Mouse (Mus musculus) liver, embryonic 15.5 days (tissue): ENCODE measurements around the gene Tmbim4. TPM values are rescaled to one million over a fixed set of nuclear protein-coding genes. Genes with fewer than 3 reads are reported as not detected.
A peak's percentile ranks its signal among the peaks of the same experiment; 100 is the strongest.
"Not testable (repeated sequence)": the region's sequence is repeated elsewhere in the genome, so short reads cannot be mapped to it uniquely, and the experiment has no call there.

ENCODE experiments used
- ATAC-seq: fragments of 200-750 bp; cut with Nextera tagmentation; 2 replicates; pipeline ENCODE4 v1.8.0; 2017; ENCODE audit warnings: moderate number of reproducible peaks, mild to moderate bottlenecking, moderate library complexity; ENCODE audit not compliant: insufficient read depth
- H3K27ac ChIP-seq: fragments of 300-500 bp; sonication (generic); replicated peaks from 2 replicates; pipeline ENCODE4 v1.5.1; 2015; ENCODE audit warnings: mild to moderate bottlenecking, inconsistent platforms
- H3K27me3 ChIP-seq: fragments of 300-500 bp; sonication (generic); 2 replicates; pipeline ENCODE4 v1.6.1; 2015; ENCODE audit warnings: mild to moderate bottlenecking, inconsistent platforms
- H3K36me3 ChIP-seq: fragments of 300-500 bp; sonication (generic); replicated peaks from 2 replicates; pipeline ENCODE4 v1.6.1; 2015; ENCODE audit warnings: moderate library complexity, mild to moderate bottlenecking, inconsistent platforms
- H3K4me1 ChIP-seq: fragments of 300-500 bp; sonication (generic); replicated peaks from 2 replicates; pipeline ENCODE4 v1.6.1; 2015; ENCODE audit warnings: inconsistent platforms
- H3K4me2 ChIP-seq: fragments of 300-500 bp; sonication (generic); 2 replicates; pipeline ENCODE4 v1.6.1; 2015; ENCODE audit warnings: moderate library complexity, mild to moderate bottlenecking, inconsistent platforms
- H3K4me3 ChIP-seq: fragments of 300-500 bp; sonication (generic); replicated peaks from 2 replicates; pipeline ENCODE4 v1.5.1; 2015; ENCODE audit warnings: mild to moderate bottlenecking, inconsistent platforms
- H3K9ac ChIP-seq: fragments of 300-500 bp; sonication (generic); 2 replicates; pipeline ENCODE4 v1.6.1; 2015; ENCODE audit warnings: moderate library complexity, mild to moderate bottlenecking, inconsistent platforms
- H3K9me3 ChIP-seq: fragments of 300-500 bp; sonication (generic); replicated peaks from 2 replicates; pipeline ENCODE4 v1.6.1; 2016; ENCODE audit warnings: inconsistent platforms
- WGBS: fragments of 180-500 bp; shearing (Covaris S2); methylation state at CpG from one replicate; pipeline ENCODE4 v1.1.7; 2015; ENCODE audit warnings: mixed read lengths; ENCODE audit not compliant: insufficient replicate concordance; 5-methylcytosine and 5-hydroxymethylcytosine counted together
- polyA plus RNA-seq: library from polyadenylated mRNA; unstranded; fragments of >200 nt; fragmentation: Nextera tagmentation; extraction: Ambion mirVana; gene quantifications from 2 replicates; pipeline ENCODE4 v1.2.1, GENCODE M21; 2015

Gene Tmbim4
- polyA plus RNA-seq, 1 experiment from 2014 or later: 78.6 TPM

DNA sequence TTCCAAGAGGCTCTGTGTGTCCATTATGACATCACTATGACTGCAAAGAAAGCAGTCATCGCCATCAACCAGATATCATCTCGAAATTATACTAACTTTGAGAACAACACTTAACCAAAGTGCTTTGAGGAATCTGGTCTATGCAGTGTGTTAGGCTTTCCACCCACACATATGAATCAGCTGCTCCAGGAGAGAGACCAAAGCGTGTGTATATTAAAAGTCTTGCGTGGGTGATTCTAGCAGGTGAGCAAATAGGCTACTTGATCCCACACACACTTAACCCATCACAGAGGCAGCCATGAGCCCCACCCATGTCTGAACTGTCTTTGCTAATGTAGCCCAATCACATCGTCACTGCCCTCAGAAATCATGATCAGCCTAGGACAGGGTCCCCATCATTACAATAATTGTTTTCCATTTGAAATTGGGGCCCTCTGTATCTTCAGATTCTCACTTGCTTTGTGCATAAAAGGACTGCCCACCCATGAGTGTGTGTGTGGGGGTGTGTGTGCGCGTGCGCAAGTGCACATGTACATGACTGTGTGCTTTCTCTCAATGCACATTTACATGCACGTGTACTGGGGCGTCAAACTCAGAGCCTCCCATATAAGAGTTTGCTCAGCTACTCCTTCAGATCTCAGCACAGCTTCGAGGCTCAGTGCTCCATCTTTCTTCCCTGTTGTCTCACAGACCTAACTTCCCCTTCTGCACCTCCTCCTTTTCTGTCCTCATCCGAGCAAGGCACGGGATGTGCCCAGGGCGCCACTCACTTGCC lies 4.1 kb upstream of the Tmbim4 start:
- no peak overlapping the region for H3K4me3 ChIP-seq
- H3K27me3 ChIP-seq: peaks cover 17% of the 10 kb centered on the region
- H3K4me1 ChIP-seq: peaks cover 13% of the 10 kb centered on the region
- no peak for ATAC-seq
- H3K9me3 ChIP-seq: no peaks in the 10 kb centered on the region
- no peak overlapping the region for H3K9ac ChIP-seq
- 55% methylated on average over 14 of the region's 14 CpGs for WGBS
- H3K27ac ChIP-seq: no peak overlapping the region
- H3K36me3 ChIP-seq: no peaks in the 10 kb centered on the region
- no peak overlapping the region for H3K4me2 ChIP-seq

DNA sequence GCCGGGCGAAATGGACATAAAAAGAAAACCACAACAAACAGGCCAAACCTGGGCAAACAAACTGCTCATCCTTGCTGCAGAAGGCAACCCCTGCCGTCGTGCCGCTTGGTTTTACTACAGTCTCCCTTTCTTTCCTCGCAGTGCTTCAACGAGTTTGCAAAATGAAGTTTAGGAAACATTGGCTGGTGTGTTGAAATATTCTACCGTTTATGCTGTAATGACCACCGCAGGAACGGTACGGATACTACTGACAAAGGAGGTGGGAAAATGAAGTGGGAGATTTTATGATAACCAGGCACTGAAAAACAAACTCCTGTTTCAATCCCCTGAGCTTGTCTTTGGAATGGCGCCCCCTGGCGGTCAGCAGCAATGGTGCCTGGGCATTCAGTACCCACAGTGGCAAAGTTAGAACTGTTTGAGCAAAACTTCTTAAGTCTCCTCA lies 592 bp downstream of the Tmbim4 start, which contains the start of gene Irak3:
Gene Irak3 (minus strand): TSS at position 170 of the 442 bp plus-strand sequence.
- peaks cover 13% of the 10 kb centered on the region for H3K4me1 ChIP-seq
- H3K4me3 ChIP-seq: peak within 1 kb of the TSS; percentile 61
- under 1% methylated on average over 13 of the region's 13 CpGs for WGBS
- peak within 1 kb of the TSS; percentile 33 for H3K9ac ChIP-seq
- peak within 1 kb of the TSS; percentile 66 for H3K27ac ChIP-seq
- no peaks in the 10 kb centered on the region for H3K9me3 ChIP-seq
- 0 out of 2 replicates have a peak, but pooled peaks have one; percentile 45 for ATAC-seq
- H3K36me3 ChIP-seq: no peaks in the 10 kb centered on the region
- peak within 1 kb of the TSS; percentile 88 for H3K4me2 ChIP-seq
- H3K27me3 ChIP-seq: peaks cover 17% of the 10 kb centered on the region

DNA sequence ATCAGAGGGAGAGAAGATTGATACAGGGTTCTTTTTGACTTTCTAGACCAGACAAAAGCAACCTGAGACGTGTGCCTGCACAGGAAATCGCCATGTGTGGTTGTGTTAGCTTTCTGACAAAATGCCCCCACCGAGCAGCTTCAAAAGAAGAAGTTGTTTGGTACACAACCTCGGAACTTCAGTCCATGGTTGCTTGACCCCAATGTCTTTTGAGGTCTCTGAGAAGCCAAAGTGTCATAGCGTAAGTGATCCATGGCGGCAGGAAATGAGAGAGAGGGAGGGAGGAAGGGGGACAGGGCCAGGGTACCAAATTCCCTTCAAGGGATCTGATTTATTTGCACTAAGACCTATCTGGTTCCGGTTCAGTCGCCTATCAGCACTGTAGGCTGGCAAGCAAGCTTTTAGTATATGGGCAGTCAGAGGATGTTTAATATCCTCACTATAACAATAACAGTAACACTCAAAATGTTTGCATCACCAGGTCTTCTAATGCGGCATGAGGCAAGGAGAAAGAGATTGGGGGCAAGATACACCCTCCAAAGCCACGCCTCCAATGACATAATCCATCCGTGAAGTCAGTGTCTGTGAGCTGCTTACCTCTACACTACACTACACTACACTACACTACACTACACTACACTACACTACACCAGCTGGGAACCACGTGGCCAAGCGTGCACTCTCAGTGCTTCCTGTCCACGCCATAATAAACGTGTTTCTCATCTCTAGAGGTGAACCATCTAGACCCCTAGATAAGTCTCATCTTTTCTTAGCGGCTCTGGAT lies 1.3 kb downstream of the Tmbim4 start:
- peak overlapping the region; percentile 88 for H3K4me2 ChIP-seq
- no peak overlapping the region for H3K9ac ChIP-seq
- H3K4me3 ChIP-seq: peak overlapping the region; percentile 61
- no peaks in the 10 kb centered on the region for H3K36me3 ChIP-seq
- 52% methylated on average over 16 of the region's 16 CpGs for WGBS
- no peak for ATAC-seq
- no peaks in the 10 kb centered on the region for H3K9me3 ChIP-seq
- 0 out of 2 replicates have a peak overlapping the region, but pooled peaks have one; percentile 66 for H3K27ac ChIP-seq
- H3K27me3 ChIP-seq: peaks cover 17% of the 10 kb centered on the region
- peaks cover 13% of the 10 kb centered on the region for H3K4me1 ChIP-seq

DNA sequence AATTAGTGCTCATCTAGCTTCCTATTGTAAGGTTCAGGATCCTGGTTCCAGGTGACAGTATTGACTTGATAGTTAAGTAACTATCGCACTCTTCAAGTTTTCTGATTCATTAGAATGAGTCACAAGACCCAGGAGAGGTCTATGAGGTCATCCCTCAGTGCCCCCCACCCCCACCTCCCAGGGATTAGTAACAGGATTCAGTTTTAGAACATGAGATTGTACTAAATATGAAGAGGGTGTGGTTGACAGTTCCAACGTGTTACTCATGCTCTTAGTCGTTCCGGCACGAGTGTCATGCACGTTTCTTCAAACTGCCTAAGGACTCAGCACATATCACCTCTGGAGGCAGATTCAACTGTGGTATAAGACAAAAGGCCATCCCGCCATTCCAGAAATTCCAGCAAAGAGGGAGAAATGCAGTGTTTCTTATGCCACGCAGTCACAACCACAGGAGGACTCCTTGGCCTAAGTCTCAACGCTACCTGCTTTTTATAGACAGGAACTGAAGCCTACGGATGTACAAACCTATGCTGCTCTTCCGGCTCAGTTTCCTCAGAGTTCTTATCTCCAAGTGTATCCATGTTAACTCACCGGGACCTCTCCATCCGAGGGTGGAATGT lies 3.3 kb downstream of the Tmbim4 start:
- 72% methylated on average over 13 of the region's 13 CpGs for WGBS
- ATAC-seq: no peak

DNA sequence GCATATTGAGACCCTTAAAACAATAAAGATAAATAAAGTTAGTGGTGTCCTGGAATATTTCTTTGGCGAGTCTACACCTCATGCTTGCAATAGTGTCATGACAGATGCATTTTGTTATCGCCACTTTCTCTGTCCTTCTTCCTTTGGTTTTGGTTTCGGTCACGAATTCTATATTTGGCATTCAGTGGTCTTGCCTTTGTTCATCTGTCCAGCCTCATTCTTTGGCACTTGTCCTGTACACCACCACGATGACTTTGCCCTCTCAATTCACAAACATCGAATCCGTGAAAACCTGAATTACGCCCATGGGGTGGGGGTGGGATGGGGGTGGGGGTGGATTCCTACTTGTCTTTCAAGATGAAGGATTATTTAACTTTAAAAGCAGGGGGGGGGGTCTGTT lies 6.6 kb downstream of the Tmbim4 start:
- ATAC-seq: no peak
- H3K4me3 ChIP-seq: peak overlapping the region; percentile 92
- H3K27me3 ChIP-seq: no peaks in the 10 kb centered on the region; the same call in 1 of the 2 replicates
- 55% methylated on average over 8 of the region's 8 CpGs for WGBS
- peak overlapping the region; percentile 69 for H3K4me2 ChIP-seq
- H3K9ac ChIP-seq: no peak overlapping the region
- H3K36me3 ChIP-seq: no peaks in the 10 kb centered on the region
- H3K9me3 ChIP-seq: no peaks in the 10 kb centered on the region
- H3K27ac ChIP-seq: no peak overlapping the region
- peaks cover 11% of the 10 kb centered on the region for H3K4me1 ChIP-seq

More for the DNA sequence above, 3.3 kb downstream of the Tmbim4 start:
- H3K27me3 ChIP-seq: peaks cover 17% of the 10 kb centered on the region
- no peak overlapping the region for H3K4me3 ChIP-seq
- H3K9ac ChIP-seq: no peak overlapping the region
- no peaks in the 10 kb centered on the region for H3K36me3 ChIP-seq
- no peak overlapping the region for H3K4me2 ChIP-seq
- peaks cover 20% of the 10 kb centered on the region for H3K4me1 ChIP-seq
- no peak overlapping the region for H3K27ac ChIP-seq
- no peaks in the 10 kb centered on the region for H3K9me3 ChIP-seq

DNA sequence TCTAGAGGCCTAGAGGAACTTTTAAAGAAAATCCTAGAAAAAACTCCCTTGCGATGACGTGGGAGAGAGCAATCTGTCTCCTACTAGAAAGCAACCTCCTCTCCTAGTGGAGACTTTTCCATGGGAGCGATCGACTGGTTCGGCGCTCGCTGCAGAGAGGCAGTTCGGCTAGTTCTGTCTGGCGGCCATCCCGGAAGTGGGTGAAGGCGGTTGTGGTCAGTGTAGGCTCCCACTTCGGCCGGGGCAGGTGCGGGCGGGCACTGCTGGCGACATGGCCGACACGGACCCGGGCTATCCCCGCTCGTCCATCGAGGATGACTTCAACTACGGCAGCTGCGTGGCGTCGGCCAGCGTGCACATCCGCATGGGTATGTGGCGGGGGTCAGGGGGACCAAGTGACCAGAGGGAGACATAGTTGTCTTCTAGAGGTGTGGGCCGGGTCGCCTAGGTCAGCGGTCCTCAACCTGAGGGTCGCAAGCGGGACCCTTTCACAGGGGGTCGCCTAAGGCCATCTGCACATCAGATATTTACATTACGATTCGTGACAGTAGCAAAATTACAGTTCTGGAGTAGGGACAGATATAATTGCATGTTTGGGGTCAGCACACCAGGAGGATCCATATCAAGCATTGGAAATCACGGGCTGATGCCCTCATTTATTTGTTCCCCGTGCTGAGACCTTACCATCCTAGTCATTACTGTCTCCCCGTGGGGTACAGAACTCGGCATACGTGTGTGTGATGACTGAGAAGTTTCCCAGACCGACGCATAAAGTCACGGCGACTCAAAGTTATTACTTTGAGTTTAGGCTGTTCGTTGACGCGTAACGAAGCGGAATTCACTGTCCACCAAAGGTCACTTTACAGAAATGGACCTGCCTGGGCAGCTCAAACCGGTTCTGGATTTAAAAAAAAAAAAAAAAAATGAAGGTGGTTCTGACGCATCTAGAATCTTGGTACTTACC lies 7.5 kb downstream of the Tmbim4 start:
- Histone ChIP-seq H3K4me3 (peak overlapping the region; percentile 92), H3K4me1 (peaks cover 11% of the 10 kb centered on the region), H3K27ac (peak overlapping the region; percentile 55), H3K36me3 (no peaks in the 10 kb centered on the region), H3K9ac (peak overlapping the region; percentile 73), H3K27me3 (no peaks in the 10 kb centered on the region; the same call in 1 of the 2 replicates), H3K9me3 (no peaks in the 10 kb centered on the region), H3K4me2 (peak overlapping the region; percentile 69)
- ATAC-seq: peak; percentile 80
- 1% methylated on average over 53 of the region's 53 CpGs for WGBS

DNA sequence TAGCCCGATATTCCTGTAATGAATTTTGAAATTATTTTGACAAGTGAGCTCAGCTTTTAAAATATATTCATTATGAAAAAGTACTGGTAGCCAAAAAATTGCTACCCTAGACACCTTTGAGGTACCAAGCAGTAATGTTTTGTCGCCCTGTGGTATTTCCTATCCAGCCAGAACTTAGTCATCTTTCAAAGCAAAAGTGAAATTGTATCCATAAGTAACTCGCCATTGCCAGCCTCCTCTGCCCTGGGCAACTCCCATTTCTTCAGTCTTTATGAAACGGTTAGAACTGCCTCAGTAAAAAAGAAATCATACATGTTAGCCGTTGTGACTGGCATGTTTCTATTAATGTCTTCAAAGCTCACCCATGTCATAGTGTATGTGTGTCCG lies 8.1 kb downstream of the Tmbim4 start:
- H3K4me3 ChIP-seq: peak overlapping the region; percentile 92
- H3K4me1 ChIP-seq: peaks cover 11% of the 10 kb centered on the region
- no peaks in the 10 kb centered on the region for H3K9me3 ChIP-seq
- peak overlapping the region; percentile 69 for H3K4me2 ChIP-seq
- H3K27ac ChIP-seq: no peak overlapping the region; the same call in 1 of the 2 replicates
- H3K27me3 ChIP-seq: no peaks in the 10 kb centered on the region; the same call in 1 of the 2 replicates
- 30% methylated on average over 6 of the region's 6 CpGs for WGBS
- peak overlapping the region; percentile 73 for H3K9ac ChIP-seq
- no peaks in the 10 kb centered on the region for H3K36me3 ChIP-seq
- no peak for ATAC-seq

DNA sequence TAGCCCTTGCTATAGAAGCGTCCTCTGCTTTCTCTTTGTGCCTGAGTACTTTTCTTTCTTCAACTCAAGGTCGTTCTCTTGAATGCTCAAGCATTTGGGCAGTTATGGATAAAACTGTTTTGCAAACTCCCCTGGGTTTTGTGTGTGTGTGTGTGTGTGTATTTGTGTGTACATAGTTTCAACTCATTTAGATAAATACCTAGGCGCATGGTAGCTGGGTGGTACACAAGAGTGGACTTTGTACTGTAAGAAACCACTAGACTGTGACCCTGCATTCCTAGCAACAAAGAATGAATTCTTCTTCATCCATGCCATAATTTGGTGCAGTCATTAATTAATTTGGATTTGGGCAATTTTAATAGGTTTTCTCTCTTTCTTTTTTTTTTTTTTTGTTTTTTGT lies 8.7 kb downstream of the Tmbim4 start:
- Histone ChIP-seq H3K9ac (no peak overlapping the region), H3K9me3 (no peaks in the 10 kb centered on the region), H3K4me2 (peak overlapping the region; percentile 69), H3K4me1 (peaks cover 11% of the 10 kb centered on the region), H3K27ac (no peak overlapping the region; the same call in 1 of the 2 replicates), H3K4me3 (peak overlapping the region; percentile 92), H3K36me3 (no peaks in the 10 kb centered on the region), H3K27me3 (no peaks in the 10 kb centered on the region; the same call in 1 of the 2 replicates)
- no peak for ATAC-seq
- WGBS: 68% methylated on average over 3 of the region's 3 CpGs

DNA sequence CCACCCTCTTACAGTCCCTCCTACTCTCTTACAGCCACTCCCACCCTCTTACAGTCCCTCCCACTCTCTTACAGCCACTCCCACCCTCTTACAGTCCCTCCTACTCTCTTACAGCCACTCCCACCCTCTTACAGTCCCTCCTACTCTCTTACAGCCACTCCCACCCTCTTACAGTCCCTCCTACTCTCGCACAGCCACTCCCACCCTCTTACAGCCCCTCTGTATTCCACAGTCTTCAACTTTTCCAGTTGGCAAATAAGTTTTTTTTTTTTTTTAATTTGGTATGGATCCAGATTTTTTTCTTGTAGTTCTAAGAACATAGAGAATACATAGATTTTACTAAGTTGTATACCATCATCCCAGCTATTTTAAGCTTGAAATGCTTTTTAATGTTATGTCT lies 15.7 kb downstream of the Tmbim4 start:
- not testable (repeated sequence) for H3K27me3 ChIP-seq, H3K27ac ChIP-seq, H3K9me3 ChIP-seq, ATAC-seq, H3K4me3 ChIP-seq, H3K9ac ChIP-seq, H3K4me2 ChIP-seq, H3K4me1 ChIP-seq
- WGBS: 78% methylated on average over 1 of the region's 1 CpGs
- peaks cover 25% of the 10 kb centered on the region for H3K36me3 ChIP-seq

DNA sequence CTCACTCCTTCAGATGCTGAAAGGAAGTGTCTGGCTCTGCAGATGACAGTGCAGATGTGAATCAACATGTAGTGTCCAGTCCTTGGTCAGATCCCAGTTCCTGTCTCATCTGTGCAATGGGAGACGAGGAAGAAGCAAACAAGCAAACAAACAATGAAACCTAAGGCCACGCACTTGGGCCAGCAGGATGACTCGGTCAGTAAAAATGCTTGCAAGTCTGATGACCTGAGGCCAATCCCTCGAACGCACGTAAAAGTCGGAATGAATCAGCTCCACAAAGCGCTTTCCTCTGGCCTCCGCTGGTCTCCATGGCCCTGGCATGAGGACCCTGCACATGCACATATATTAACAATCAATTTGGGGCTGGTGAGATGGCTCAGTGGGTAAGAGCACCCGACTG lies 17.6 kb downstream of the Tmbim4 start:
- ATAC-seq: no peak
- H3K9ac ChIP-seq: no peak overlapping the region
- no peaks in the 10 kb centered on the region for H3K27me3 ChIP-seq
- H3K27ac ChIP-seq: no peak overlapping the region
- H3K4me2 ChIP-seq: no peak overlapping the region
- no peaks in the 10 kb centered on the region for H3K9me3 ChIP-seq
- H3K4me3 ChIP-seq: no peak overlapping the region
- peaks cover 25% of the 10 kb centered on the region for H3K36me3 ChIP-seq
- WGBS: 84% methylated on average over 10 of the region's 10 CpGs
- H3K4me1 ChIP-seq: no peaks in the 10 kb centered on the region
